Mouse (Mus musculus) cerebellum, adult 2 months (tissue): ENCODE data around the gene Grm1.

ENCODE experiments used
- CTCF ChIP-seq: fragments of 200-500 bp; IDR thresholded peaks from 2 replicates; pipeline ENCODE4 v1.5.1; 2011; ENCODE audit warnings: low read depth, mild to moderate bottlenecking, control low read depth, low read length, moderate library complexity, borderline replicate concordance; ENCODE audit not compliant: insufficient read depth
- POLR2A ChIP-seq: fragments of 200-500 bp; IDR thresholded peaks from 2 replicates; pipeline ENCODE4 v1.6.1; 2011; ENCODE audit warnings: low read length, control low read depth, borderline replicate concordance; ENCODE audit not compliant: insufficient read depth

DNA sequence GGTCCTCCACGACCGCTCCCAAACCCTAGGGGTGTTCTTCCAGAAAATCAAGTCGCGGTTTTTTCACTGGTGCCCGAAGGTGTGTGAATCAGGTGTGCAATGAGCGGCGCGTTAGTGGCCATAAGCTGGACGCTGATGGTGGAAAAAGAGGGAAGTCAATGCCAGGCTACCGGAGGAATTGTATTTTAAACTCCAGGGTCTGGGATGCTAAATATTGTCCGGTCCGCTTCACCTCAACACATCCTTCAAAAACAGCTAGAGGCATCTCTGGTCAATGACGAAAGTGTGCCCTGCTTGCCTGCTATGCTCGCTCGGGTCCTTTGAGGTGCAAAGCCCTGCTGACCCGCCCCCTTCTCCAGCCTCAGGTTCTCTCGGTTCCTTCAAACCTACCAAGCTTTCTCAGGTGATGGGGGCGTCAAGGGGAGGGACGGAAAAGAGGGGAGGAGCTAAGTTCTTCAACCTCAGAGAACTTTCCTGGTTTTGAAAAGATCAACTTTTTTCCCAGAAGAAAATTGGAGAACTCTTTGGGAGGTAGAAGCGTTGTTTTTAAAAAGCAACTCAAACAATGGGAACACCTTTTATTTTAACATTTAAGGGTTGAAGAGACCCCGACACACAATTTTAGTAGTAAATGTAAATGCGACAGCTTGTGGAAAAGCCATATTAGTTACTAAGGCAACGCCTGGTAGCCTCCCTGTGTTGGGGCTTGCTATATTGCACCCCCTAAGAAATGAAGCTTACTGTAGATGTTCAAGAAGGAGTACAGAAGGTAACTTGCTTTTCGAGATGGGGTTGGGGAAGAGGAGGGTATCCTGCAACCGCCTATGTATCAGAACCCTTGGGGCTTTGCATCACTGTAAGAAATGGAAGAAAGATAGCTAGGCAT is 1.2 kb downstream of the Grm1 start:
- 0 out of 2 replicates have a peak, but pooled peaks have one; percentile 24 for TF ChIP-seq POLR2A
- no peak for TF ChIP-seq CTCF
